Mouse (Mus musculus) ES-CJ7 (cell line): ENCODE measurements around the gene Gm8890.
"Not testable (repeated sequence)": the region's sequence is repeated elsewhere in the genome, so short reads cannot be mapped to it uniquely, and the experiment has no call there.

ENCODE experiments used
- DNase-seq: peaks from one replicate; pipeline ENCODE4 v3.0.0; 2011; ENCODE audit warnings: low read depth, low spot score

Gm8890 gene

DNA sequence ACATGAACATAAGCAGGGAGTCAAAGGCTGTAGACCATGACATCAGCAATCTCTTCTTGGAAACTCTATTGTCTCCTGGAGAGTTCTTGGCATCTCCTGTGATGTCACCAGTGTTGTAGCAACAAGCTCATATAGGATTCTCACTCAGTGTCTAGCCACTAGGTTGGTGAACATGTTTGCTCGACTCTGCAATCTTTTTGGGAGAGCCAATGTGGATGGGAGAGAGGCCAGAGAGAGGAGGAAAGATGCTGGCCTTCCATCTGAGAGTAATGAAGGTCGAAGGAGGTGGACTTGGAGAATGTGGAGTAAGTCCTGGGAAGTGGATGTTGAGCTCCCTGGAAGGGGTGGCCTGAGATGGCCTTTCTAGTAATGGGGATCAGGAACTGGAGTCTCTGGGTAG lies at the start of gene Gm8890:
Gm8890 (plus strand) TSS at position 301 of the 400 bp plus-strand sequence.
- not testable (repeated sequence) for DNase-seq

DNA sequence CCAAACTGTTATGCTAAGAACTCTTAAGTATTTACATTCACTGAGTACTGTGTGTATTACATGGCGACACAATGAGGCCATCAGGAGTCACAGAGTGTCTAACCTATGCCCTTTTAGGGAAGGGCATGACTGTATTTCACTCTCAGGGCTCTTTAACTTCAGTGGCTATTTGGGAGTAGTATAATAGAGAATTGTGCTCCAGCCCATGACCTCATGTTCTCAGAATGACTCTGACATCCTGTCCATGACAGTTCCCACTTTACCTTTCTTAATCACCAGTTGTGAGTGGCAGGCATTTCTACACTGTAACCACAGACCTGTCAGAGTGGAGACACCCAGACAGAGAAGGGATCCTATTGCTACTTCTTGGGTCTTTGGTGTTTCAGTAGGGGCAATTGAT lies 388 bp downstream of the Gm8890 start:
- DNase-seq, result not testable (repeated sequence)
